Mouse (Mus musculus) MN1 (cell line): ENCODE measurements at regions not wholly inside any gene's neighbourhood (a gene's known extent, or its start where the extent isn't known, plus 50 kb on each side); places are given as distances from the start of the nearest gene placed in this dataset.

Source experiments
- DNase-seq: peaks from one replicate; pipeline ENCODE4 v3.0.0-alpha.2; 2016; ENCODE audit warnings: low spot score

GRCm38 (mm10) chr3:20590143-20590542 is 223.2 kb upstream of the Agtr1b start:
- DNase-seq: peak; percentile 30

- no peak for DNase-seq
Measured at GRCm38 (mm10) chr3:20551563-20551962, 184.6 kb upstream of the Agtr1b start.

- DNase-seq: no peak
Measured at GRCm38 (mm10) chr3:20543991-20544390, 177.0 kb upstream of the Agtr1b start.

- no peak for DNase-seq
Measured at GRCm38 (mm10) chr3:20538492-20539004, 171.6 kb upstream of the Agtr1b start.

- DNase-seq: peak; percentile 7
Measured at GRCm38 (mm10) chr3:20520738-20521137, 153.8 kb upstream of the Agtr1b start.

GRCm38 (mm10) chr3:20509192-20509591 is 142.2 kb upstream of the Agtr1b start:
- peak; percentile 18 for DNase-seq

GRCm38 (mm10) chr3:20505546-20505945 is 138.6 kb upstream of the Agtr1b start:
- DNase-seq: no peak
